Comparison of ENCODE assay signal across 25 mouse cellular contexts in genomic region chr1:51815636-51816035, GRCm38 (mm10).
DNase-seq lines count a peak whose midpoint lies in the region; ATAC-seq and TF ChIP-seq lines count a peak whose summit lies in the region.
"Had no signal": no experiment of that assay in that cellular context is flagged by ENCODE, and none has a peak within 500 bp of the region (broad histone marks: within the 10 kb centered on the region; RNA-seq: fewer than 3 reads in every experiment).

No protein-coding gene starts in this region.

- no peak overlapping the region for H3K4me2 ChIP-seq in lung, postnatal 0 days (replicated peaks; ENCODE audit: low read depth, low read length)
- H3K4me2 ChIP-seq: embryonic facial prominence, embryonic 13.5 days; embryonic facial prominence, embryonic 15.5 days; forebrain, embryonic 12.5 days had no signal

- peak; percentile 75 for DNase-seq in heart, adult 11 months
- no peak for DNase-seq in heart, adult 9 months (ENCODE audit: low spot score in 2 of 2)
- DNase-seq in lung, postnatal 0 days (ENCODE audit: low spot score), result no peak
- DNase-seq in lung, postnatal 36 days, result no peak
- peak; percentile 9 for DNase-seq in 3134 (ENCODE audit: extremely low read depth, insufficient read length, low spot score)
- DNase-seq in ZHBTc4 (ENCODE audit: low read depth, low spot score), result peak; percentile 7
- no peak for DNase-seq in kidney, postnatal 10 days
- DNase-seq: adrenal gland, adult 2 months; adrenal gland, postnatal 10 days; adrenal gland, postnatal 25 days; B cell, adult 2 months; cerebellum, adult 11 months; cerebellum, adult 18-20 months; cerebellum, adult 8-10 months; embryo, embryonic 11 days had no signal

- no peak for TF ChIP-seq CTCF in lung, postnatal 0 days (IDR thresholded peaks at IDR 0.05)

- H3K4me1 ChIP-seq in lung, postnatal 0 days (ENCODE audit: insufficient read depth, low read depth, low read length), result peaks cover 10% of the 10 kb centered on the region
- H3K4me1 ChIP-seq: forebrain, embryonic 10.5 days had no signal

- ATAC-seq in lung, postnatal 0 days, result peak; percentile 26; the same call in 1 of the 2 replicates
- ATAC-seq: CD4-positive, CD25-positive, alpha-beta regulatory T cell, adult 4 months; forebrain, embryonic 16.5 days; Patski had no signal

- no peak for TF ChIP-seq EP300 in lung, postnatal 0 days (IDR thresholded peaks at IDR 0.05)

- H3K36me3 ChIP-seq in lung, postnatal 0 days (ENCODE audit: insufficient read depth, low read length), result no peaks in the 10 kb centered on the region
- H3K36me3 ChIP-seq: embryonic facial prominence, embryonic 15.5 days; G1E had no signal

- H3K9me3 ChIP-seq in lung, postnatal 0 days (ENCODE audit: low read length), result no peaks in the 10 kb centered on the region
- H3K9me3 ChIP-seq: embryonic facial prominence, embryonic 13.5 days; embryonic facial prominence, embryonic 15.5 days; forebrain, embryonic 10.5 days; forebrain, embryonic 12.5 days; G1E had no signal

- H3K27ac ChIP-seq in lung, postnatal 0 days (ENCODE audit: low read length), result no peak overlapping the region
- H3K27ac ChIP-seq: embryonic facial prominence, embryonic 13.5 days; embryonic facial prominence, embryonic 15.5 days; forebrain, embryonic 10.5 days had no signal

- no peak overlapping the region for H3K9ac ChIP-seq in lung, postnatal 0 days (replicated peaks; ENCODE audit: low read depth)
- H3K9ac ChIP-seq: embryonic facial prominence, embryonic 13.5 days; embryonic facial prominence, embryonic 15.5 days; forebrain, embryonic 12.5 days had no signal

- WGBS in lung, postnatal 0 days, result 52% methylated on average over 1 of the region's 1 CpGs

- H3K27me3 ChIP-seq in lung, postnatal 0 days (replicated peaks; ENCODE audit: insufficient read depth, low read length), result no peaks in the 10 kb centered on the region
- H3K27me3 ChIP-seq: CH12.LX; embryonic facial prominence, embryonic 13.5 days; embryonic facial prominence, embryonic 15.5 days; forebrain, embryonic 12.5 days; Patski had no signal

- no peak overlapping the region for H3K4me3 ChIP-seq in lung, postnatal 0 days (ENCODE audit: low read depth, low read length)
- H3K4me3 ChIP-seq: embryonic facial prominence, embryonic 13.5 days; embryonic facial prominence, embryonic 15.5 days; erythroblast, embryonic 14.5 days; forebrain, embryonic 10.5 days; forebrain, embryonic 12.5 days had no signal

Comparison
In these comparisons a context has a peak if more than half of its experiments do, and no peak if none do; other contexts are left out.
1. DNase-seq: peak in heart, adult 11 months (single experiment), 3134 (single experiment) and ZHBTc4 (single experiment); none in heart, adult 9 months (0 of 2), lung, postnatal 0 days (single experiment), lung, postnatal 36 days (single experiment) and kidney, postnatal 10 days (single experiment).